Mouse (Mus musculus): Measurements from ENCODE around the gene B3gnt7.
"Not testable (repeated sequence)": the region's sequence is repeated elsewhere in the genome, so short reads cannot be mapped to it uniquely, and the experiment has no call there.

B3gnt7 gene

DNA sequence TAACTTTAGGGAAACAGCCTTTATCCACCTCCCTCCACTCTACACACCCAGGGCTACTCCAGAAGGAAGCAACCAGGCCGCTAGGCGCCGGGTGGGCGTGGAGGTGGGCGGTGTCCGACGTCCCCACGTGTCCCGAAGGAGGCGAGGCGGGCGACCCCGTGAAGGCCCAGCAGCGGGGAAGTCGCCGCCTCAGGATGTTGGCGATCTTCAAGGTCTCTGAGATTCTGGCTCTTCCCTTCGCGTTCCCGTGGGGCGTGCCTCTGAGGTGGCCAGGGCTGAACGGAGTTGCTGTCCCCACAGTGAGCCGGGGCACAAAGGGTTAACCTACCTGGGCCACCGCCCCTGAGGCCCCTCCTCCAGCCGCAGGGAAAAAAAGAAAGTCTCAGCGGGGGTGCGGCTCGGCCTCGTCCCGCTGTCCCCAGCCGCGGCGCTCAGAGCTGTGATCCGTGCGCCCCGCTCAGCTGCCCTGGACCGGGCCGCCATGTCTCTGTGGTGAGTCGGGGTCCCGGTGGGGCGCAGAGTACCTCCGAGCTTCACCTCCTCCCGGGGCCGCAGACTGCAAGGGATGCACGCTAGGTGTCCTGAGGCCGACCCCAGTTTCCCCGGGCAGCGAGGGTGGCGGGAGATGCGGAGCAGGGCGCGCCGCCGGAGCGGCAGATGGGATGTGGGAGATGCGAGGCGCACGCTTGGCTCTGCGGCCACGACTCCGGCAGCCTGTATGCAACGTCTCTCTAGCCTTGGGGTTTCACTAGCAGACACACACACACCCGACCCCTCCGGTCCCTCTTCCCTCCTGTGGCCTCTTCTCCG lies 636 bp downstream of the B3gnt7 start:
- peak; percentile 54 to 70 for DNase-seq

DNA sequence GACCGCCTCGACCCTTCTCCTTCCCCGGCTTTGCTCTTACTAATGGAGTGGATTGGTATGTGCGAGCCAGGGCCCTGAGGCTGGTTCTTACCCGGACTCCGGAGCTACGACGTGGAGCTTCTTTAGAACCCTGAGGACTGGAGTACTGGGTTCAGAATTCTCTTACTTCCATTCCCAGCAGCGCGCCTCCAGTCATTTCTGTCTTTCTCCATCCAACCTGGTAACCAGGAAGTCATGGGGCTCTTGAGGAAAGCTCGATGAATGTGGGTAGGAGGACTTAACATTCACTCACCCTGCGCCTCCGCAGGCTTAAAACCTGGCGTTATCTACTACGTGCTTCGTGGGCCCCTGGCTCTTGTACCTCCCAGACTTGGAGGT lies 1.2 kb downstream of the B3gnt7 start:
- DNase-seq, result no peak

DNA sequence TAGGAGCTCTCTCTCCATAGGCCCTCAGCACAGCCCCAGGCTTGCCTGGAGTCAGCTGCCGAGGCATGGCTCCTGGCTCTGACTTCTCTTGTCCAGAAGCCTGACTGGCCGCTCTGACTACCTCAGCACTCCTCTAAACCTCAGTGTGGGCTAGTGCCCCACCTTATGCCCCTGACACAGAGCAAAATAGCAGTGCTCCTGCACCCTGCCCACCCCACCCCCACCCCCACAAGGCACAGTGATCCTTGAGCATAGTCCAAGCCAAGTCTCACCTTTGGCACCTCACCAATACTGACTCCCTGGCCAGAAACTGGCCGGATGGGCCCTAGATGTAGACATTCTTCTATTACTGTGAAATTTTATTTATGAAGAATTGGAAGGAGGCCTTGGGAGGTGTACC lies 4.1 kb downstream of the B3gnt7 start:
- DNase-seq, result no peak

DNA sequence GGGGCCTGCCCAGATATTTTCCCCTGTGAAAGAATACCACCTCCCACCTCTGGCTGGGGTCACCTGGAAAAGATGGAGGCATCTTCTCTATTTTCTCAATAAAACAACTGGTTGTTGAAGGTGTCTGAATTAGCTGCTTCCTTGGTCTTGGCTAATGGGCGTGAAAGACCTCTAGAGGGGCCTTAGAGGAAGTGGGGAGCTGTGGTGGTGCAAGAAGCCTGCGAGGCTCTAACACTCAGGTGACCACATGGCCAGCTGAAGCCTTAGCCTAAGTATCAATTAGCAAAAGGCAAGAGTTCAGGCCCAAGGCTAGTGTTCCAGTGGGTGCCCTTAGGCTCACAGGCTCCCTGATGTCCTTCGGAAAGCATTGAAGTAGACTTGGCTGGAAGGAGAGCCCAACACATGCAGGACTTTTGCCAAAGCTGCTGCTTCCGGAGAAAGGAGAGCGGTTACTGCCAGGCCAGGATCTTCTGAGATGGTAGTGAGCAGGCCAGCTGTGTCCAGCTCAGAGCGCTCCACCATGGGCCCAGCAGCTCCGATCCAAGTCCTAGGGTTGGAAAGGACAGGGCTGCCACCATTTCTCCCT lies 4.6 kb downstream of the B3gnt7 start:
- no peak for DNase-seq

DNA sequence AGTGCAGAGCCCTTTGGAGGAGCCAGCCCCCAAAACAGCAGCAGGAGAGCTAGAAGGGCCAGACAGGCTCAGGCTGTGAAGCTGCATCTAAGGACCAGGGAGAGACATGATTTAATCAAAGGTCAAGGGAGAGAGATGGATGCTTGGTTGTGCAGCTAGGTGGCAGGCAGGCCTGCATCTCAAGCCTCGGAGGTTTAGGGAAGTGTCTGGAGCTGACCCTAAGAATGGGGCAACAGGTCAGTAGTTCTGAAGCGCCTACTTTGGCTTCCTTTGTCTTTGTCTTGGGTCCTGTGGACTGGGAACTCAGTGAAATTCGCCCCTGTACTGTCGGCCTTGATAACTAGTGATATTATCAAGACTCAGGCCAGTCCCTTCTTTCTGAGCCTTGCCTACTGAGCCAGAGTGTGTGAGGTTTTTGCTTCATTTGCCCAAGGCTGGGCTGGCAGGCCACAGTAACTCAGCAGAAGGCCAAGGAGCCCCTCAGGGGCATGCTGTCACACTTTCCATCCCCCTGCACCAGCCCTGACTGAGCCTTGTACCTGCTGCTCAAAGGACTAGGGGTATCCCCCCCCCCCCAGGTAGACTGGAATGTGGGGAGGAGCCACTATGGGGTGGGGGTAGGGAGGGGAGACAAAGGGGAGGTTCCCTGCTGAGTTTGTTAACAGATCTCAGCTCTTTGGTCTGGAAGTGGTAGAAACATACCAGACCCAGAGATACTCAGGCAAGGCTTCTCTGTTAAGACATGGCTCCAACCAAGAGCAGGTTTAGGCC lies 5.4 kb downstream of the B3gnt7 start:
- DNase-seq, result no peak

DNA sequence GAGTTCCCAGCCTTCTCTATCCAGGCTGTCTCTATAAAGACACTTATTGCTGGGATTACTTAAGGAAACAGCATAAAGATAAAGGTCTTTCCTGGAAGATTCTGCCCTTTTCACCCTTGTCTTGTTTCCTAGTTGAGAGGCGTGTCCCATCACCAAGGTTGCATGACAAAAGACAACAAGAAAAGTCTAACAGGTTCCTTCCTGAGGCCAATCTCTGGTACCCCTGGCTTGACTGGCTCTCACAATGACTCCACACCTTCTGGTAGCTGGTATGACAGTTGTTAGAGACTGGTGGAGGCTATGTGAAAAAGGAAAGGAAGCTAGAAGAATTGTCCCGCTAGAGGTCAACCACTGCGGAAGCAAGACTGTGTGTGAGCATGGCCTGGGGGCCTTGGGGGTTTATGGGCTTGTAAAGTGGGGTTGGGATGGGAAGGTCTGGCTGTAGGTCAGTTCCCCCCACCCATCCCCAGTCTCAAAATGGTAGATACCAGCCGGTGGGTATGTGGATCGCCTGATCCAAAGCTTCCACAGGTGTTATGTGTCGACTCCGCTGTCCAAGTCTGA lies 6.7 kb downstream of the B3gnt7 start:
- no peak for DNase-seq

DNA sequence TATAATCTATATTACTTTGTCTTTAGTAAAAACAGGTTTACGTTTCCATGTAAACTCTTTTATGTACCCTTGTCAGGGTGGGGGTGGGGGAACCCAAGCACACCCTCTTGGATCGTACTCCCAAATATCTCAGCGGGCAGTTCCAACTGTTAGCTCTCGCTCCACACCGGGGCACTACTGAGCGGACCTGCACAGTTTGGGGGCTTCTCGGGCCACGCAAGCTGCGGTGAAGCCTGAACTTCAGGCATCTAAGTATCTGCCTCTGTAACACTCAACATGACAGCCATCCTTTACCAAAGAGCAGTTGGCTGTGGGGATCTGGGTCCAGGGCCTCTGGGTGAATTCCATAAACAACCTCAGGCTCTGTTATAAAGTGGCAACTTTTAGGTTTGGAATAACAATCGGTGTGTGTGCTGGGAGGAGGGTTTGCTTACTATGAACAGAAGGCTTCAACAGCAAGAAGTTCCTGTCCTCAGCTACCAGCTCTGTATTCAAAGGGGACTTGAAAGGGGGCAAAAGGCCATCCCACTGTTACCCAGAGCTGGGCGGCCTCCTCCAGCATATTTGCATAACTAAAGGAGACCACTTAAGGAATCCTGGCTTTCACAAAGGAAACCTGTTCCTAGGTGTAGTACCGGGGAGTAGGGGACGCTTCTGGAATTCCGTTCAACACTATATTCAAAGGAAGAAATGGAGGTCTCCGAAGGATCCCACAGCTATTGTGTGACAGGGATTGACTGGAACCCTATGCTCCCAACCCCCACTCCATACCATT lies 8.1 kb downstream of the B3gnt7 start:
- no peak for DNase-seq

DNA sequence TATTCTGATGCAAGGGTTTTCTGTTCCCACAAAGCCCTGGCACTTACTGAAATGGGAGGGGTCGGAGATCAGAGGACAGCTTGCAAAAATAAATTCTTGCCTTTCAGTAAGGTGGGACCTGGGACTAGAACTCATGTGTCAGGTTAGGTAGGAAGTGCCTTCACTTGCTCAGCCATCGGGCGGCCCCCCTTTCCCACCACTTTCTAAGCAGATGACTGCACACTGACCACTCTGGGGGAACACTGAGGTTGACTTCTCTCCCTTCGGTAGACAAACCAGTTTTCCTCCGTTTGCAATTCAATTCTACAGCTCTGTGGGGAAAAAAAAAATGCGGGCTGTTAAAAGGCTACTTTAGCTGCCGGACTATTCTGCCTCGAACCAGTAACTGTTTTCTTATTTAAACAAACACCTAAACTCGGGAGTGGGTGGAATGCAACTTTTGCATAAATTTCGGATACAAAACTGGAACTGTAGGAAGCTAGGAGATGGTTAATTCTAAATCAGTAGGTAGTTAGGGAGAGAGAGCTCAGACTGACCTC lies 8.9 kb downstream of the B3gnt7 start:
- DNase-seq, result no peak

DNA sequence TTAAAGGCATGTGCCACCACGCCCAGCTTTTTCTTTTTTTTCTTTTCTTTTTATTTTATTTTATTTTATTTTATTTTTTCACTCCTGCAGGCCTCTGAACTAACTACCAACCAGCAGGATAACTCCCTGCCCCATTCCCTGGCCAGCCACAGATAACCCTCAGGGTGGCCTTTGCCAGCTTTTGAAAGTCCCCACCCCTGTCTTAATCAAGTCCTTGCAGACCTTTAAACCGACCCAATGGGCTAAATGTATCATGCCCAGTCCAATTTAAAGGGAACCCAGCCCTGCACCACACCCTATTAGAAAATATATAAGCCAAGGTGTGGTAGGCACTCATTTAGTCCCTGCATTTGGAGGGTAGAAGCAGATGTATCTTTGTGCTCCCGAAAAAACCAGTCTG lies 9.6 kb downstream of the B3gnt7 start:
- no peak for DNase-seq

DNA sequence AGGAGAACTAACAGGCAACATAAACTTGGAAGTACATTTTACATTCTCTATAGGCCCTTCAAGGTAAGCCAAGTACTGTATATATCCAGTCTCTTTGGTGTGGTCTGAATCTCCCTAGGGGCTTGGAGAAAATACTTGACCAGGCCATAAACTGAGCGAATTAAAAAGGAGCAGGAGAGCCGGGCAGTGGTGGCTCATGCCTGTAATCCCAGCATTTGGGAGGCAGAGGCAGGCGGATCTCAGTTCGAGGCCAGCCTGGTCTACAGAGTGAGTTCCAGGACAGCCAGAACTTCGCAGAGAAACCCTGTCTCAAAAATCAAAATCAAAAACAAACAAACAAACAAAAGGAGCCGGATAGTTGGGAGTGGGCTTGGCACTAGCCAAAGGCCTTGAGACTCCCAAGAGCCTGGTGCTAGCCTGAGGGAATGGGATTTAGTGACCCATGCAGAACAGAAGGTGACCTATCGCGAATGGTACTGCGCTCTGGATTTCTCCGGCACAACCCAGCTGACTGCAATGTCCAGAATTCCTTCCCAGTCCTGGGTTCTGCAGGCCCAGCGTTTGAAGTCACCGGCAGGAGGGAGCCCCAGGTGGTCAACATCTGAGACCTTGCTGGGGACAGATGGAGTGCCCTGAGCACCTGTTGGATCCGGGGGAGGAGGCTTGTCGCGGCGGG lies 10.6 kb downstream of the B3gnt7 start:
- peak in 1 of 2 experiments; percentile 26 for DNase-seq

DNA sequence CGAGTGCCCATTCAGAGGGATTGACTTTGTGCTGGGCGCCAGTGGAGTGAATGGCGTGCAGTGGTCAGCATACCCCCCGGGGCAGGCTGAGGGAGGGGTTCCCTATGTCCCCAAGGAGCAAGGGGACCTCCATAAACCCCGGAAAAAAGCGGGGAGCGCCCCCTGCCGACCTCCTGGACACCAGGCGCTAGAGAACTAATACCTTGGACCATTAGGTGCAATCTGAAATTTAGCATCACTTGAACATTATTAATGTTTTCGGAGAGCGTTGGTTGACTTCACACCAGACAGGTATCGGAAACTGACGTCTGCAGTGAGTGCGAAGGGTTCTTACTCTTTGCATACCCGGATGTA lies 11.1 kb downstream of the B3gnt7 start:
- peak; percentile 31 to 54 for DNase-seq

DNA sequence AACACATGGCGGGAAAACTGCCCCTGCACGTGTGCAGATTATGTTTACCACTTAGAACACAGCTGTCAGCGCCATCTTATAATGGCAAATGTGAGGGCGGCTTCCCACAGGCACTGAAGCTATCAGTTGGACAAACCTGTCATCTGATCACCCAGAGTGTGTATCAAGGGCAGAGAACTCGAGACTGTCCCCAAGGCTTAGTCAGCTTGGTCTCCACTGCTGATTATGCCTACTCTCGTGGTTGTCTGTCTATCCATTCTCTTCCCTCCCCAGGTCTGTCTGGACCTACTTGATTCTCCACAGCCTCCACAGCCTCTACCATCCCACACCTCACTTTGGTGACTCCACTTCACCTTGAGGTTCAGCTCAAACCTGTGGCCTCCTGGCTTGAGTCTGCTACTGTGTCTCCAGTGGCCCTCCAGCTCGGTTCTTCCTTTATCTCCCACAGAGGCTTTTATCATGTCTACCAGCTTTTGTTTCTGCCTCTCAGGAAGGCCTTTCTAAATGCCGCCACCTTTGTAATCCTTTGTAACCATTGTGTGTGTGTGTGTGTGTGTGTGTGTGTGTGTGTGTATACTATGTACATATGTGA lies 18.3 kb downstream of the B3gnt7 start:
- DNase-seq, result no peak

DNA sequence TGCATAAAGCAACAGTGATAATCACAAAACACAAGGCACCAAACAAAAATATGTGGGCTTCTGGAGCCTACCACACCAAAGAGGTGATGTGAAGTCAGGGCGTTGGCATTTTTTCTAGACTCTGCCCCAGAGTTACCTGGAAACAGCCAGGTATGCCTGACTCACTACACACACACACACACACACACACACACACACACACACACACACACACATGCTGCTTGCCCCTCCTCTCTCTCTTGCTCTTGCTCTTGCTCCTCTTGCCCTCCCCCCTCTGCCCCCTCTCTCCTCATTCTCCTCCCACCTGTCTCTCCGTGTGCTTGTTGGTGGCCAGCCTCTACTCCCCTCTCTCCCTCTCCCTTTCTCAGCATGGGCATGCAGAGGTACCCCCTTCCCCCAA lies 33.7 kb downstream of the B3gnt7 start:
- peak in 1 of 2 experiments; percentile 60 for DNase-seq

DNA sequence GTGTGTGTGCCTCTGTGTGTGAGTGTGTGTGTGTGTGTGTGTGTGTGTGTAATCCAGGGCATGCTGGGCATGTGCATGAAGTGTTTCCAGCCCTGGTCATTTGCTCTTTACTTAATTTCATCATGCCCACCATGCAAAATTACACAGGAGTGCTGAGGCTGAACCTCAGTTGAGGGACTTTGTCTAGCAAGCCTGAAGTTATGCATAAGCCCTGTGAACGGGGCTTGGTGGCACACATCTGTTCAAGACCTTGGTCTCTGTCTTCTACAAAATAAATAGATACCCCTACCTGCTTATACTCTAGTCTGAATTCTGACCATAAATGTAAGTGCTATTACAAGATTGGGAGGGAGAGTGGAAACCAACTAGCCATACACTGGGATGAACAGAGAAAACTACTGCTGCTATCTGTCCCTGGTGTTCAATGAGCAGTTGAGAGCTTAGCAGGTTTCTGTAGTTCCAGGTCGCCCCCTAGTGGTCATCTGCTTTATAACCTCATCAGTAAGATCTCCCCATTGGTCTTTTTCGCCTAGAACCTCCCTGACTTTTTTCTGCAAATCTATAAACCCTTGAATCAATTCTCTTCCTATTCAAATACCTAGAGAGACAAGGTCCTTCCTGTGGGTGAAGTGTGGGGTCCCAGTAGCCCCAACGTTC lies 36.7 kb downstream of the B3gnt7 start:
- peak; percentile 93 to 95 for DNase-seq

DNA sequence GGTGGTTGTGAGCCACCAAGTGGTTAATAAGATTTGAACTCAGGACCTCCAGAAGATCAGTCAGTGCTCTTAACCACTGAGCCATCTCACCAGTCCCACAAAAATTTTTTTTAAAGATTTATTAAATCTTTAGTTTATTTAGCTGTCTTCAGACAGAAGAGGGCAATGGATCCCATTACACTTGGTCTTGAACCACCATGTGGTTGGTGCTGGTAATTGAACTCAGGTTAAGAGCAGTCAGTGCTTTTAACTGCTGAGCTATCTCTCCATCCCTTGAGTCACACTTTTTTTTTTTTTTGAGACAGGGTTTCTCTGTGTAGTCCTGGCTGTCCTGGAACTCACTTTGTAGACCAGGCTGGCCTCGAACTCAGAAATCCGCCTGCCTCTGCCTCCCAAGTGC lies 38.5 kb downstream of the B3gnt7 start:
- not testable (repeated sequence) for DNase-seq

DNA sequence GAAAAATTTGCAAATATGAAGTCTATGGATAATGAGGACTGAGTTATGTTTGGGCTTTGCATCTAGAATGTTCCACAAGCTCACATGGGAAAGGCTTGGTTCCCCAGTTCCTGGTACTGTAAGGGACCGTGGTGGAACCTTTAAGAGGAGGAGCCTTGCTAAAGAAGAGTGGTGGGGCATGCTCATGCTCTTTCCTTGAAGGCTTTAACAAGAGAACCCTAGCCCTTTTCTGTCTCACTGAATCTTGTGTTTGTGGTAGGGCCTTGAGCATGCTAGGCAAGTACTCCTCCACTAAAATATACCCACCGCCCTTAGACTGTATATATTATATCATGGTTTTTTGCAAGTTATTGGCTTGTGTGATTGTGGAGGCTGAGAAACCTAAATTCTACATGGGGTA lies 39.7 kb downstream of the B3gnt7 start:
- DNase-seq, result no peak

DNA sequence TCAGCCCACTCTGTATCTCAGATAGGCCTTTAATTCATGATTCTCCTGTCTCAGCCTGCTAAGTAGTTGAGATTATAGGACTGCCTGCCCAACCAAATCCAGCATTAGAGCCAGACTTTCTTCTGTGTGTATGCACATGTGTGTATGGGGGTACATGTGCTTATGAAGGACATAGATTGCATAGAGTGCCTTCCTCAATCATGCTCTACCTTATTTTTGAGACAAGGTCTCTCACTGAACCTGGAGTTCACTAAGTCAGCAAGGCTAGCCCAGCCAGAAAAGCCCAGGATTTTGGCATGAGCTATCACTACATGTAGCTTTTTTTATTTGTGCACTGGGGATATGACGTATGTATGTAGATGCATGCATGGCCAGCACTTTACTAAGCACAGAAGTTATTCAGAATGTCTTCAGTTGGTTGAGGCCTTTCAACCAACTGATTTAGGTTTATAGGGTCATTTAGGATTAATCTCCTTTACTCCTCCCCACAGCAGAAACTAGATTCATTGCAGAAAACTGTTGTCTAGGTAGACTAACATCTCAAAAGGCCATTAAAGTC lies 40.5 kb downstream of the B3gnt7 start:
- DNase-seq, result no peak

DNA sequence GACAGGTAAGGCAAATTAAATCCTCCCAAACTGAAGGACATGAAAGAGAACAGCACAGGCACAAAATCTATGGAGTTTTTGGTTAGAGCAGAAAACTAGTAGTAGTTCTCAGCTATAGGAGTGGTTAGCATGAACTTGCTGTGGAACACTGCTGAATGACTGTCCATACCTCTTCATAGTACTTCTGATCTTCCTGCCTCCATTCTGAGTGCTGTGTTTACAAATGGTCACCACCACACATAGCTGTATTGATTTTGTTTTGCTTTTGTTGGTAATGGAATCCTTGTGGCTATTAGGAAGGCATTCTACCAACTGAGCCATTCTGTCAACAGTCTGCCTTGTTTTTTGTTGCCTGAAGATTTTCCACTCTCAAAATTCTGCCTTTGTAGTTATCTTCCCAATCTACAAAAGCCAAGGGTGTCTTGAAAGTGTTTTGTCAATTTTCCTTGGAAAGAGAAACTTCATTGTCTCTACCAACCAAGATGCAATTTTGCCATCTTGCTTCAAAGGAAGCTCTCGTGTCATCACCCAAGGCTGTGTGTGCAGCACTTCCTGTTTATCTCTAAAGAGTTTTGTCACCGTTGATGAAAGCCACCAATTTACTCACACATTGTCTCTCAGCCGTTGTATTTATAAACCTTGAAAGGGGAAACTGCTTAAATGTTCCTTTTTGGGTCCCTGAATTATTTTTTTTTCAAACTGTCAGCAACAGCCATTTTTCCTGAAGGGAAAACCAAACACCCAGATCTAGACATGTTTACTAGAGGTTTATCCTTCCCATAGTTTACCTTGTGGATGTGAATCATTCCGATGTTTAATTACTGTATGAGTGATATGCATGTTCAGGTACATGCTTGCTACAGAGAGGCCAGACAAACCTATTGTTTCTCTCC lies 41.6 kb downstream of the B3gnt7 start:
- DNase-seq, result no peak

DNA sequence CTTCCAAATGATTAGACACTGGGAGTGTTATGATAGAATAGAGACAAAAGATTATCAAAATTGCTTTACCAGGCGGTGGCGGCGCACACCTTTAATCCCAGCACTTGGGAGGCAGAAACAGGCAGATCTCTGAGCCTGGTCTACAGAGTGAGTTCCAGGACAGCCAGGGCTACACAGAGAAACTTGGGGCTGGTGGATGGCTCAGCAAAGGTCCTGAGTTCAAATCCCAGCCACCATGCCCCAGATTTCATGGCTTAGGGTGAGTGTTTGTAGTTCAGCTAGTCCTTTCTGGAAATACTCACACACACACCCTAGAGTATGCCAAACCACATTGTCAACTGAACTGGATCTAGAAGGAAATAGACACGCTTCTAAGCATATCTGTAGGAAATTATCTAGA lies 42.4 kb downstream of the B3gnt7 start:
- DNase-seq, result no peak

DNA sequence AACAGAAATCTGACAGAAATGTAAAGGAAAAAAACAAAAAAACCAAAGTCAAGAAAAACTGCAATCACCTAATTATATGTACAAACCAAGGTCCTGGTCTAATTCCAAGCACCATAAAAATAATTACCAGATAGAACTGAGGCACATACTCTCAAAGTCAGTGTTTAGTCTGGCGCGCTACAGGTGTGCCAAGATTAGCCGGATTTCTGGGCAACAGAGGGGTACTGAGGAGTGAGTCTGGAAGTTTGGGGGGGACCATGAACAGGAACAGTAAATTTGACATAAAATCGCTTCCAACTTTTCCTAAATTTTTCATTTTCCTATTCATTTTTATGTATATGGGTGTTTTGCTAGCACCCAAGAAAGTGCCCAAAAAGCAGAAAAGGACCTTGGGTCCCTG lies 43.3 kb downstream of the B3gnt7 start:
- DNase-seq, result no peak
